Mouse (Mus musculus): ENCODE measurements around the gene Apba2. TPM values are rescaled to one million over a fixed set of nuclear protein-coding genes. Genes with fewer than 3 reads are reported as not detected.

The Apba2 gene
- polyA plus RNA-seq, 1 experiment = 0.65 TPM

- H3K27ac ChIP-seq (ENCODE audit: insufficient read depth, low read length) = no peak overlapping the region
- no peak overlapping the region for H3K4me3 ChIP-seq (ENCODE audit: insufficient read depth, low read length)
- H3K4me1 ChIP-seq (ENCODE audit: control insufficient read depth, insufficient read depth, low read length) = peaks cover 2% of the 10 kb centered on the region; the same call in 1 of the 2 replicates
- TF ChIP-seq POLR2A (IDR thresholded peaks at IDR 0.05; ENCODE audit: low read depth, low read length) = no peak
- TF ChIP-seq CTCF (IDR thresholded peaks at IDR 0.05; ENCODE audit: borderline replicate concordance, insufficient read depth, low read length) = no peak
These were observed 289.6 kb downstream of the Apba2 start for GRCm38 (mm10) chr7:64791145-64791544.

DNA sequence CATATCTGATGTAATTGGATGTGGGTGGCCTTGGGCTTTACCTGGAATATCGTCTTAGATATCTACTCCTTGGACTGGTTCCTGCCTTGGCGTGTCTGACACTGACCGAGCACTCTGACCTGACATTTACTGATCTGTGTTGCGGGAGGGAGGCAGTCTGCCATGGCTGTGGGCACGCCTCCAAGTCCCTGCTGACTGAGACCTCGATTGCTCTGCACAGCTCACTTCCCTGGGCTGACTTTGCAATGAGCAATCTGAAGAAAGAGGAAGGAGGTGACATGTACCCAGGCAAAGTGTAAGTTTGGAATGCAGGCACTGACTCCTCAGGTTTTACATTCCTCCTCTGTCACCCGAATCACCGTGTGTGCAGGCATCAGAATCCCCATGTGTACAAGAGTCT, 290.5 kb downstream of the Apba2 start:
- Histone ChIP-seq H3K4me1 (ENCODE audit: control insufficient read depth, insufficient read depth, low read length) (peaks cover 2% of the 10 kb centered on the region; the same call in 1 of the 2 replicates), H3K4me3 (ENCODE audit: insufficient read depth, low read length) (no peak overlapping the region), H3K27ac (ENCODE audit: insufficient read depth, low read length) (no peak overlapping the region)
- TF ChIP-seq POLR2A (IDR thresholded peaks at IDR 0.05; ENCODE audit: low read depth, low read length) (no peak), CTCF (IDR thresholded peaks at IDR 0.05; ENCODE audit: borderline replicate concordance, insufficient read depth, low read length) (no peak)

DNA sequence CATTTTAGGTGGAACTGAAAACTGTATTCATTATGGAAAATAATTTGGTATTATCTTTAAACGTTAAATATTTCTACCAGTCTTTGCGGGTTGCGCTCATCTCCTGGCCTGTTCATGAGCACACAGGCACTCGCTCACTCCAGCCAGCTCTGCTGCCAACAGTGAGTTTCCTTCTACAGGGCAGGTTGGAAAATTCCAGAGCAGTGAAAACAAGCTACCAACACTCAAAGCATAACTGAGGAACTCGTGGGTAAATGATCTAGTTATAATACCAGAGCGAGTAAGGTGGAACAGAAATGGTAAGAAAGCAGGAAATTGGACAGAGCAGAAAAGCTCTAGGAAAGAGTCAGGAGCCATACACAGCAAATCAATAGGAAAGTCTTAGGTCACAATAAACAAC, 294.0 kb downstream of the Apba2 start:
- H3K27ac ChIP-seq (ENCODE audit: insufficient read depth, low read length) = no peak overlapping the region
- H3K4me3 ChIP-seq (ENCODE audit: insufficient read depth, low read length) = no peak overlapping the region
- TF ChIP-seq POLR2A (IDR thresholded peaks at IDR 0.05; ENCODE audit: low read depth, low read length) = no peak
- no peak for TF ChIP-seq CTCF (IDR thresholded peaks at IDR 0.05; ENCODE audit: borderline replicate concordance, insufficient read depth, low read length)
- peaks cover 2% of the 10 kb centered on the region; the same call in 1 of the 2 replicates for H3K4me1 ChIP-seq (ENCODE audit: control insufficient read depth, insufficient read depth, low read length)

Other genes with a start within 250 kb of the Apba2 start
- 19.8 and 27.4 TPM in 2 replicates for gene Mtmr10, start 214.1 kb upstream of the Apba2 start, polyA plus RNA-seq (2011; ENCODE audit: insufficient read length, low read depth, missing spikeins)
- gene Fan1, start 127.6 kb upstream of the Apba2 start, polyA plus RNA-seq (2011; ENCODE audit: insufficient read length, low read depth, missing spikeins) = 5.6 and 5.7 TPM in 2 replicates
- 32.7 and 34.9 TPM in 2 replicates for gene Mphosph10, start 109.4 kb upstream of the Apba2 start, polyA plus RNA-seq (2011; ENCODE audit: insufficient read length, low read depth, missing spikeins)
- 15.9 and 20.0 TPM in 2 replicates for gene Mcee, start 109.1 kb upstream of the Apba2 start, polyA plus RNA-seq (2011; ENCODE audit: insufficient read length, low read depth, missing spikeins)

Measured in embryonic fibroblast, embryonic 13.5 days (primary cell).